Mouse (Mus musculus) small intestine, adult 2 months (tissue): ENCODE measurements around the gene Slc7a5. TPM values are rescaled to one million over a fixed set of nuclear protein-coding genes. Genes with fewer than 3 reads are reported as not detected.

Source experiments
- H3K27ac ChIP-seq: fragments of 200-500 bp; 2 replicates; pipeline ENCODE4 v1.5.1; 2012; ENCODE audit warnings: low read depth, low read length, control low read depth, inconsistent platforms; ENCODE audit not compliant: insufficient read depth
- H3K27me3 ChIP-seq: fragments of 200-500 bp; 2 replicates; pipeline ENCODE4 v1.6.1; 2012; ENCODE audit warnings: mild to moderate bottlenecking, moderate library complexity, low read length, inconsistent platforms; ENCODE audit not compliant: control insufficient read depth, insufficient read depth
- H3K36me3 ChIP-seq: fragments of 200-500 bp; 2 replicates; pipeline ENCODE4 v1.6.1; 2012; ENCODE audit warnings: mild to moderate bottlenecking, low read length, control low read depth, inconsistent platforms; ENCODE audit not compliant: control insufficient read depth, insufficient read depth
- H3K4me1 ChIP-seq: fragments of 200-500 bp; 2 replicates; pipeline ENCODE4 v1.6.1; 2012; ENCODE audit warnings: low read length, inconsistent platforms, mixed read lengths; ENCODE audit not compliant: control insufficient read depth, insufficient read depth, insufficient read length
- H3K4me3 ChIP-seq: fragments of 200-500 bp; 2 replicates; pipeline ENCODE4 v1.5.1; 2012; ENCODE audit warnings: low read depth, mild to moderate bottlenecking, control low read depth, inconsistent platforms, low read length, moderate library complexity
- CTCF ChIP-seq: fragments of 200-500 bp; IDR thresholded peaks from 2 replicates; pipeline ENCODE4 v1.5.1; 2012; ENCODE audit warnings: low read depth, mild to moderate bottlenecking, control low read depth, inconsistent platforms, low read length, moderate library complexity, mixed read lengths; ENCODE audit not compliant: insufficient replicate concordance, insufficient read length; ENCODE audit errors: extremely low read depth
- POLR2A ChIP-seq: fragments of 200-500 bp; IDR thresholded peaks from 2 replicates; pipeline ENCODE4 v1.6.1; 2012; ENCODE audit warnings: low read depth, mild to moderate bottlenecking, control low read depth, inconsistent platforms, low read length, moderate library complexity
- WGBS: fragments of 180-500 bp; shearing (Covaris S2); methylation state at CpG from one replicate; pipeline ENCODE4 v1.1.7; 2018; 5-methylcytosine and 5-hydroxymethylcytosine counted together
- polyA plus RNA-seq: library from polyadenylated mRNA; depleted of rRNA; stranded (reverse); fragments of >200 nt; gene quantifications from 2 replicates; pipeline ENCODE4 v1.2.3, GENCODE M21; 2012

Gene Slc7a5
- polyA plus RNA-seq, 1 experiment: 11.5 TPM

DNA sequence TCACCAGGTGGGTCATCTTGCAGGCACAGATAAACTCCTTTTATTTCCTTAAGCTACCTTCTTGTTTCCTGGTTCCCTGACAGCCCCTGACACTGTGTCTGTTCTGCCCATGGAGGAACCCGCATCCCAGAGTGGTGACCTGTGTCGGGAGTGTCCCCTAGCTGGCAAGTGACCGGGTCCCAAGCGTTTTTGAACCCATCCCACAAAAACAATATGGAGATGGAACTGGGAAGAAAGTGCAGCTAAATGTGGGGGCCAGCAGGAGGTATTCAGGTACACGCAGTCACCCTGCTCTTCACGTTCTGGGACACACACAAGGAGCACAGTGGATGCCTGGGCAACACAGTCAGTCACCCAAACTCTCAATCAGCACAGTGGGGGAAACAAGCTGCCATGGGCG lies 38.9 kb upstream of the Slc7a5 start:
- Histone ChIP-seq H3K27me3 (no peaks in the 10 kb centered on the region), H3K36me3 (no peaks in the 10 kb centered on the region), H3K4me1 (peaks cover 14% of the 10 kb centered on the region), H3K27ac (no peak overlapping the region), H3K4me3 (no peak overlapping the region)
- 76% methylated on average over 7 of the region's 7 CpGs for WGBS
- no peak for TF ChIP-seq CTCF
- TF ChIP-seq POLR2A: no peak

GRCm38 (mm10) chr8:121944831-121945230 lies 37.3 kb upstream of the Slc7a5 start, which contains the start of gene Car5a:
Car5a (minus strand) TSS chr8:121944904.
- Histone ChIP-seq H3K27me3 (no peaks in the 10 kb centered on the region), H3K4me3 (no peak within 1 kb of the TSS), H3K36me3 (no peaks in the 10 kb centered on the region), H3K4me1 (peaks cover 14% of the 10 kb centered on the region), H3K27ac (no peak within 1 kb of the TSS)
- TF ChIP-seq CTCF (no peak), POLR2A (no peak)

DNA sequence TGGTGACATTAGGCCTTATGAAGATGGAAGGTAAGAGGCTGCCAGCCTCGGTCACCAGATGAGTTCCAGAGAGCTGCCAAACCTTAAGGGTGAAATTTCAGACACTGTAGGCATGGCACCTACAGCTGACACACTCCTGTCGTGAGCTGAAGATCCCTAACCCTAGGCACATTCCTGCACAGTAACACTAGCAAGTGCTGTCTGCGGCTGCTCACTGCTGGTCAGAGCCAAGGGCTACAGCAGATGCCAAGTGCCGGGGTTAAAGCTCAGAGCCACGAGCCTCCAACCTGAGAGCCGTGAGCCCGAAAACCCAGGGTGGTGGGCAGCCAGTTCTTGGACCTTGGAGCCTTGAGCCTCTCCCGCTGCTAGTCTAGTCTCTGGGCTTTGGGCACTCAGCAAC lies 36.2 kb upstream of the Slc7a5 start:
- peaks cover 12% of the 10 kb centered on the region for H3K4me1 ChIP-seq
- H3K36me3 ChIP-seq: no peaks in the 10 kb centered on the region
- no peak overlapping the region for H3K4me3 ChIP-seq
- no peak overlapping the region for H3K27ac ChIP-seq
- H3K27me3 ChIP-seq: no peaks in the 10 kb centered on the region
- WGBS: 76% methylated on average over 8 of the region's 8 CpGs
- no peak for TF ChIP-seq POLR2A
- TF ChIP-seq CTCF: no peak

- TF ChIP-seq POLR2A (no peak), CTCF (no peak)
- Histone ChIP-seq H3K27ac (no peak overlapping the region), H3K27me3 (no peaks in the 10 kb centered on the region), H3K36me3 (no peaks in the 10 kb centered on the region), H3K4me3 (no peak overlapping the region), H3K4me1 (peaks cover 6% of the 10 kb centered on the region; the same call in 1 of the 2 replicates)
- WGBS: 11% methylated on average over 2 of the region's 2 CpGs
These were observed 35.6 kb upstream of the Slc7a5 start for GRCm38 (mm10) chr8:121943057-121943540.

GRCm38 (mm10) chr8:121938732-121939131 lies 31.2 kb upstream of the Slc7a5 start:
- TF ChIP-seq CTCF (no peak), POLR2A (no peak)
- H3K27me3 ChIP-seq: no peaks in the 10 kb centered on the region
- WGBS: 74% methylated on average over 7 of the region's 7 CpGs
- no peak overlapping the region for H3K27ac ChIP-seq
- H3K36me3 ChIP-seq: no peaks in the 10 kb centered on the region
- H3K4me1 ChIP-seq: 0 out of 2 replicates have a peak, but pooled peaks cover 2% of the 10 kb centered on the region
- H3K4me3 ChIP-seq: no peak overlapping the region

- no peak overlapping the region for H3K27ac ChIP-seq
- no peak overlapping the region for H3K4me3 ChIP-seq
- WGBS: 70% methylated on average over 14 of the region's 14 CpGs
- no peak for TF ChIP-seq CTCF
- TF ChIP-seq POLR2A: no peak
- H3K4me1 ChIP-seq: no peaks in the 10 kb centered on the region
- H3K36me3 ChIP-seq: no peaks in the 10 kb centered on the region
- H3K27me3 ChIP-seq: no peaks in the 10 kb centered on the region
These were observed 28.9 kb upstream of the Slc7a5 start for GRCm38 (mm10) chr8:121936391-121936790.

DNA sequence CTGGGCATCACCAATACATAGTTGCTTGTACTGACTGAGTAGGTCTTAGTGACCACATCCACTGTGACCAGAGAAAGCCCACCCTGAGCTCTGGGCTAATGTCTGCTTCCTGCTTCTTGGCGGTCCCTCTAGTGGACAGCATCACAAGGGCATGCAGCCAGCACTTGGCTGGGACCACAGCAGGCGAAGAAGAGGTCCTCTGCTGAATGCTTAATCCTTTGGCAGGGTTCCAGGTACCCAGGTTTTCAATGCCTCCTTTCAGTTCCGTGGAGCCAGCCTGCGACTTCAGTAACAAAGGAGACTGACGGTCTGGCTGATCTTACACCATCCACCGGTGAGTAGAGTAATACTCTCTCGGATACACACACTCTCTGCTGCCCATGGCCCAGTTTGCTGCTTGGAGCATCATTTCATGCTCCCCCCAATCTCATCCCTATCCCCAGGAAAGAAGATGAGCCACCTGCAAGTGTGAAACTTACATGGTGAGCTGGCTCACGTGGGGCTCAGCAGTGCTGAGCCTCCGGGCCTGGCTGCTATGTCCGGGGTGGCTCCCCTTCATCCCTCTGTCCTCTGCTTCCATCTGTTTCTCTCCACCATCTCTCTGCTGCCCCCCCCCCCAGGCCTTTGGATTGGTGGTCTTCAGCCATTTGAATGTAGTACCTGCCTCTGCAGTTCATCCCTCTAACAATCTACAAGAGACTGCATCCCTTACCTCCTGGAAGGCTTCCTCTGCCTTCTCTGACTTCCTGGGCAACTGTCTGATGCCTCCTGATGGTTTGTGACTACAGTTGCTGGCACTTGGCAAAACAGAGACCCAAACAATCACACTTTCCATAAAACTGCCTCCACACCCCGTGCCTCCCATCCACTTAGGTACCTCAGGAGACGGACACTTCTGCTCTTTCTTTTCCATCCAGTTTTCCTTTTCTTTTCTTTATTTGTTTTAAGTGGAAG lies 28.1 kb upstream of the Slc7a5 start:
- 50% methylated on average over 12 of the region's 12 CpGs for WGBS
- Histone ChIP-seq H3K4me1 (no peaks in the 10 kb centered on the region), H3K4me3 (no peak overlapping the region), H3K36me3 (no peaks in the 10 kb centered on the region), H3K27me3 (no peaks in the 10 kb centered on the region), H3K27ac (no peak overlapping the region)
- TF ChIP-seq CTCF (no peak), POLR2A (no peak)

DNA sequence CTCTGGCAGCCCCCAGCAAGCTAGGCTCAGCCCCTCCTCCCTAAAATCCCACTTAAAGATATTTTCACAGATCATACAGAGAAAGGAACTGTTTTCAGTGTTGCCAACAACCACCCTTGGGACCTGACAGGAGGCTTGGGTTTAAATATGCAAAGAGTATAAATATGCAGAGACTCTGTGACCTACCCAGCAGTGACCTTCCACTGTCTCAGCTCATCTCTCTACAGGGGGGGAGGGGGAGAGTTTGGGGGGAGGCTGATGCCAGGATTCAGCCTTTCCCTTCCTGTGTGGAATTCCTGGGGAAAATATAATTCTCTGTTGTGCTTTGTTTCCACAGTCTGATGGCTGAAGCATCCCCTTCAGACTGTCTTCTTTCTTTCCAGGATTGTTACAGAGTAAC lies 27.4 kb upstream of the Slc7a5 start:
- H3K27me3 ChIP-seq: no peaks in the 10 kb centered on the region
- H3K4me3 ChIP-seq: no peak overlapping the region
- no peaks in the 10 kb centered on the region for H3K36me3 ChIP-seq
- TF ChIP-seq CTCF (no peak), POLR2A (no peak)
- H3K27ac ChIP-seq: no peak overlapping the region
- H3K4me1 ChIP-seq: no peaks in the 10 kb centered on the region
